Mouse (Mus musculus) induced T-regulatory cell, adult 2 months (primary cell): ENCODE measurements around the gene Nek5.
A peak's percentile ranks its signal among the peaks of the same experiment; 100 is the strongest.
"Not testable (repeated sequence)": the region's sequence is repeated elsewhere in the genome, so short reads cannot be mapped to it uniquely, and the experiment has no call there.

Source experiments
- DNase-seq: peaks from one replicate; pipeline ENCODE4 v3.0.0-alpha.2; 2012; ENCODE audit warnings: low read depth

Gene Nek5

DNA sequence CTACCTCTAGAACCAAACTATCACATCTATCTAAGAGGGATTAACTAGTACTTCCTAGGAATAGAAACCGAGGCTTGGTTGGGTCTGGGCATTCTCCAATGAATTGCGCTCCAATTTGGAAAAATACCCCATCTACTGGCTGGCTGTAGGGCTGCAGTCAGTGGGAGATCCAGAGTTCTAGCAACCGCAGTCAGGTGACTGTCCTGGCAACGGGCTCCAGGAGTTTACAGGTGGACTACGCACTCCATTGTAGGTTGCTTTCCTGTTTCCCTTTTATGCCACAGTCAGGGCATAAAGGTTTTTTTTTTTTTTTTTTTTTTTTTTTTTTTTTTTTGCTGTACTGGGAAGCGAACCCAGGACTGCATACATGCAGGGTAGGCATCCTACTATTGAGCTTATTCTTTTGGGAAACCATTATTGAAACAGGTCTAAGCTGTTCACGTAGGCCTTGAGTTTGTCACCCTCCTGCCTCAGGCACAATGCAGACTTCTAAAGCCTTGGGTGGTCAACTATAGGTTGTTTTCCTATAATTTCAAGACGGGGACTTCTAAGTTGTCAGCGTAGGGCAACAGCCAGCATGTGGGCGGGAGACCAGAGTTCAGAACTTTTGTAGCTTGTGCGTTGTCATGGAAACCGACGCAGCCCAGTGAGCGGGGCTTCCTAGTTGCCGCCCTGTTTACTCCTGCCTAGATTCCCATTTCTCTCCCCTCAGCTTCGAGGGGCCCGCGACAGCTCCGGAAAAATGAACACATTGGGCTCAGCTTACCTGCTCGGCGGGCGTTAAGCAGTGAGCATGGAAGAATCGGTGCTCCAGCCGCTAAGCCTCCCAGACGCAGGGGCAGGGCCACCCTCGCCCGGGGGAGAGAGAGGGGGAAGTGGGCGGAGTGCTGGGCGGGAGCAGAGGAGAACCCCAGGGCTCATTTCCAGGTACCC lies at the start of gene Nek5:
Gene Nek5, minus strand, starts transcription at position 834 of the 933 bp plus-strand sequence.
- DNase-seq = peak; percentile 68

DNA sequence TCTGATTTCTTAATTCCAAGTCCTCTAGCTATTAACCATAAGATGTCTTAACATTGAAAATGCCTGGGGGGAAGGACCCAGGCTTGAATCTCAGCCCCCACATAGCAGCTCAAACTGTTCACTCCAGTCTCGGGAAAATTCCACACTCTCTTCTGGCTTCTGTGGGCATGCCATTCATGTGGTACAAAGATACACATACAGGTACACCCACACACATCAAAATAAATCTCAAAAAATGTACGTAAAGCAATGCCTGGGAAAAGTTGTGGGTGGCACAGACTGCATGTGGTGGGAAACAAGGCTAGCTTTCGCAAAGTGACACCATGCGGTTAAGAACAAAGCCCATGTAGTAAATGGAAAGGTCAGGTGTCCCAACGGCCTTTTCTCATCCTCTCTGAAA lies 44.3 kb upstream of the Nek5 start:
- DNase-seq = no peak

DNA sequence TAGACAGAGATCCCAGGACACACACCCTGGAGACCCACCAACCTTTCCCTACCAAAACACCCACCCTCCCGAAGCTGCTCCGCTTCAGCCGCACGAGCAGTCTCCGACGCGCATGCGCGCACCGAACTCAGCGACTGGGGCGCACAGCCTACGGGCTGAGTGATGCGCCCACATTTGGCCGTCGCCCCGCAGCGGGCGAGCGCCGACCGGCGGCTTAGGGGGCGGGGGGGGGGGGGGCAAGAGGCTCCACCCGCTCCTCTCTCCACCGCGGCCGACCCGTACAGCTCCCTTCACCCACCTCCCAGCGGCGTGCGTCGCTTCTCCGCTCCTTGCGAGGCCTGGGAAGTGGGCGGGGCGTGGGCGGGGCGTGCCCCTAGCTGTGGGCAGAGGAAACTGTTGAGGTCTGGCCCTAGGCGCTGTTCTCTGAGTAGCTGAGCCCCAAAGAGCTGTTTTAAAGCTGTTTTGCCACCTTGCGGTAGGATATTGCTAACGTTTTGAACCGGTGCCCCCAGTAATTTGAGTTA lies 41.3 kb upstream of the Nek5 start, which contains the start of gene Nek3:
Gene Nek3, minus strand, starts transcription at position 356 of the 524 bp plus-strand sequence.
- peak; percentile 95 for DNase-seq

DNA sequence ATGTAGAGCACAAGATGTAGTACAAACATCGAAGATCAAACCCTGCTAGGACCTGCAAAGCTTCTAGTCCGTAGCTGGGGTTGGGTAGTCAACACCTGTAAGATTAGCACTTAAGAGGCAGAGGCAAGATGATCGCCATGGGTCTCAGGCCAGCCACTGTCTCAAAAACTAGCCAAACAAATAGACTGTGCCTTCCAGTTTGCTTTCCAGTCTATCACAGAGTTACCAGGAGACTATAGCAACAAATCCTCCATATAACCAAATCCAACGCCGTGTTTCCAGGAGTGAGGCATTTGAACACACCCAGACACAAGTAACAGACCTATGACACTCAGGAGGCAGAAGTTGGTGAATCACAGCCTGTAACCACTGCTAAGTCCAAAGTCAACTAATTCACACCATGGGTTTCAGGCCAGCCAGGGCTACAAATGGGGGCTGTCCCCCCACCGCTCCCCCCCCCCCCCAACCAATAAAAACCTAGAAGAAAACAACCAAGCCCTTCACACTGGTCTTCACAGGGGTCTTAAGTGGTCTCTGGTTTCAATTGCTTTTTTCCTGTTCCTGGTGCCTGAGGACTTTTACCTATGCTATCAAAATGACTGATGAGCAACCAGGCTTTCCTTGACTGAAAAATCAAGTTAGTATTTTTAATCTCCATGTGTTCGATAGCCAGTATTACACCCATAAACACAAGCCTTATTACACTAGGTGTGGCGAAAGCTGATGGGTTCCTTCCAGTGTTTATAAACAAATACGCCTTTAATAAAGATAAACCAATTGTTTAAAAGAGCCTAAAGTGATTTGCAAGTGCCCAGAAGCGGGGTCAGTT lies 40.6 kb upstream of the Nek5 start:
- DNase-seq = no peak

DNA sequence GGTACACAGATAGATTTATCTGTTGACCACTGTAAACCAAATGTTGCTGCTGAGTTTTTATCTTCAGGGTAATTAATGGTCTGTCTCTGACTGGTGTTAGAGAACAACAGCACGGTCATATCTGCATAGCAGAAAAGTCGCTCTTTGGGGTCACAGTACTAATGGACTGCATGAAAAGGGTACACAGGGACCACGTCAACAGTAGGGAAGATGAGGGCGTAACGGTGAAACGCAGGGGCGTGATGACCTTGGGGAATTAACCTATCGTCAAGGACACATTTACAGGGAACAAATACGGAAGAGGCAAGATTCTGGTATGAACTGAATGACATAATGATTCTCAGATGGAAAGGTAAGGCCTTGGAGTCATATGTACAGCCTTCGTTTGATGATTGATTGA lies 39.6 kb upstream of the Nek5 start:
- no peak for DNase-seq

DNA sequence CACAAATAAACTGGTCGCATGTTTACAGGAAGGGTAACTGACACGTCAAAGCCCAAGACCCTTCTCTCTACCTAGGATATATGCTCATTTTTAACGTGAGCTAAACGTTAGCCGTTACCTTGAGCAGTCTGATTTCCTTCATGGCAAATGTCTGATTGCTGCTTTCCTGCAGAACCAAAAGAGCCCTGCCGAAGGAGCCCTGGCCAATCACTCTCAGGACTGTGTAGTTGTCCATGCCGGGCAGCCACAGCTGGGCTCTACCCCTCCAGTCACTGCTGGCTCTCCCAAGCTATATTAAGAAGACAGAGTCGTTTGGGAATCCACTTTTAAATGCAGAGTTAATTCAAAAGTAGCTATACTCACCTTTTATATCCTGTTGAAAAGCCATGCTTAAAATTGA lies 37.4 kb upstream of the Nek5 start:
- no peak for DNase-seq

DNA sequence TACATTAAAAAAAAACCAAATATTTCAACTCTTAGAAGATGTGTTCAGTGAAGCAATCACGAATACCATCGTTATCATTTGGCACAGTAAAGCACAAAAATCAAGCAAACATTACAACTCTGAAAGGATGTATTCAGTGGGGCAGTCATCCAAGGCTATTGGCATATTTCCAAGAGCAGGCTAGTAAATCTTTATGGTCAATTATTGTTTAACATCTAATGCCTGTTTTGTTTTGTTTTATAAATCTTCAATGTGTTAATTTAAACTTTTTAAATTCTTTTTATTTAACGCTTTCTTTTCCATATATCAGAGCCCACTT lies 25.5 kb upstream of the Nek5 start:
- DNase-seq = no peak

DNA sequence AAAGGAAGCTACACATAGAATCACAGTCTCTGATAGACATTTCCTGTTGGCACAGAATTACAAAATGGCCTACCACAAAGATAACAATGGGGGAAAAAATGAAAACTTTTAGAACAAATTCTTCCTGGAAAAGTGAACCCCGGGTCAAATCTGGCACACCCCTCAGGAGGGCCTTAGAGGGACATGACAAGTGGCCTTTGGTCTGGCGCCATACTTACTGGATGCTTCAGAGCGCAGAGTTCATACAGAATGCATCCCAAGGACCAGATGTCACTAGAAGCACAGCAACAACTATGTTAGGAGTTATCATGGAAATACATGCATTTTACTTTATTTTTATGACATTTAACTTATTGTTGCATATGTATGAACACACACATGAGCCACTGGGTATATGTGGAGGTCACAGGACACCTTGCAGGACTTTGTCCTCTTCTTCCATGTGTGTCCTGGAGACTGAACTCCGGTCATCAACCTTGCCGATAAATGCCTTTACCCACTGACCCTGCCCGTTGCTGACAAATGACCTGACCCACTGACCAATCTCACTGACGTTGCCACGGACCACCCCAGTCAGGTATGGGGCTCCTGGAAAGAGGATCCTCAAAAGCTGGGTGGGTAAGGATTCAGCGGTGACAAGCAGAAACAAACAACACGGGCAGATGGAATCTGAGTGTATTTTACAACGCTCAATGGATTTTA lies 24.9 kb upstream of the Nek5 start:
- DNase-seq = no peak

DNA sequence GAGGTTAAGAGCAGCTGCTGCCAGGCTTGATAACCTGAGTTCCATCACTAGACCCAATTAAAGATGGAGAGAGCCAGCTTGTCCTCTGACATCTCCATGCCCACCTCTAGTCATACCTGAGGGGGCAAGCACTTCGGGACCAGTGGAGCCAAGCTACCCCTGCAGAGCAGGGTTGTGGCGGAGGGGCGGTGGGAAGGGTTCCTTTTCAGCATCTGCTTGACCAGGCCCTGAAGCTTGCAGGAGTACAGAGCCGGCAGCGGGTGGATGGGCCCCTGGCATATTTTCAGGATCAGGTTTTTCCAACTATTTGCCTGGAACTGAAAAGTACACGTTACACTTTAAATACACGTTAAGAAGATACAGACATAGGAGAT lies 23.5 kb upstream of the Nek5 start:
- no peak for DNase-seq

DNA sequence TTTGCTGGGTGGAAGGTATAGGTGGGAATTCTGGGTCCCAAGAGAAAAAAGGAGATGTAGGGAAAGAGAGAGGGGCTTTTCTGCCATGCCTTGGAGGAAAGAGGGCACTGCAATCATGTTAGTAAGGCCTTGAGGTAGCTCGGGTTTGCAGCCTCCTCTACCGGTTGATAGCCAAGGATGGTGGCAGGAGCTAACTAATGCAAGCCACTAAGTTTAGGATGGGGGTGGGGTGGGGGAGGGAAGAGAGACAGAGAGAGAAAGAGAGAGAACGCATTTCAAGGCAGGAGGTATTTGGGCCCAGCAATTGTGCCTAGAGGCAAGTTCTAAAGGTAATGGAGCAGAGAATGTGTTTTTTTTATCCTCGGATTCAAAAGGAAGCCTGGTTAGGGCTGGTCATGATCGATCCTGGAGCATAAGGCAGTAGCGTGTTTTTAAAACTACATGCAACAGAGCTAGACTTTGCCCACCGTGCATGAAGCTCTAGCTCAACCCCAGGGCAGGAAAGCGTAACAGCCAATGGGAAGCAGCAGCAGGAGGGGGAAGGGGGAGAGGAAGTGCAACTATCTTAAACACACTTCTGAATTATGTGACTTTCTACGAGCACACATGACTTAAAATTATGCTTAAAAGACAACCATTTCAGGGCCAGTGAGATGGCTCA lies 23.0 kb upstream of the Nek5 start:
- DNase-seq = no peak

DNA sequence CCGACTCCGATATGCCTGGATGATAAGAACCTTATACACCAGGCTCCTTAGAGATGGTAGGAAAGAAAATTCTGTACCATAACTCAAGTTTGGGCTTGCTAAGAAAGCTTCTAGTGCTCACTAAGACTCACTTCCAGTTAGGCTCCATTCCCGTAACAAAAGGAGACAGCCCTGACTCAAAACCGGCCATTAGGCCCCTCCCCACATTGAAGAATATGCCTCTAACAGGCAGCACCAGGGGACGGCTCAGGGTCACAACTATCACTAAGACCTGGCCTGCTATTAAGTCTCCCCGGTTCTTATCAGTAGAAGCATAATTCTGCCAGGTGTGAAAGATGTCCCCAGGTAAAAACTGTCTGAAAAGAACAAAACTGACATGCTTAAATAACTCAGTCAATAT lies 21.0 kb upstream of the Nek5 start:
- no peak for DNase-seq

DNA sequence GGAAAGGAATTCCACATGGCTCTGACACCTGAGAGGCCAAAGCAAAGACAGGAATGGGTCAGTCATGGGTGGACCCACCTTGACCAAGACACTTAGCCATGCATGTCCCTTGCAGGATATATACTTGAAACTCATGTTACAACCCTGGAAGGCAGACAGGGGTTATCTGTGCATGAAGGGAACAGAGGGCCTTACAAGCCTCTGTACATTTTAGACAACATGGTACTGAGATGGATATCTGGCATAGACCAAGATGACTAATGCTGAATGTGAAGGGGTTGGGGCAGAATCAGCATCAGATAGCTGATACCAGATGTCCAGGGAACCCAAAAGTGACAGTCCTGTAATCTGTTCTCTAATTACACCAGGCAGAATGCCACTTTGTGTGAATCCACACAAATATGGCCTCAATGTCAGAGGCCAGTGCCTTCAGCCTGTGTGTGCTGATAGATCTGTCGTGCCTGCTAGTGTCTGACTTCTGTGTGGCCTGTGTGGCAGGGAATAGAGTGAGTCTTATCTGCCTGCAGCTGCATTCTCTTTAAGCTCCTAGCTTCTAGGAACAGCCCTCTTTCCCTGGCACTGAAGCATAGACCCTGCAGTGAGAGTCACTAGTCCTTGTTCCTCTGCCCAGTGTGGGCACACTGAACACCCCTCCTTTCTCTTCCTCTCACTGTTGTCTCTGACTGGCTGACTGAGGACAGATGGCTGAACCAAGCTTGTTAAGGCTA lies 19.1 kb upstream of the Nek5 start:
- no peak for DNase-seq

DNA sequence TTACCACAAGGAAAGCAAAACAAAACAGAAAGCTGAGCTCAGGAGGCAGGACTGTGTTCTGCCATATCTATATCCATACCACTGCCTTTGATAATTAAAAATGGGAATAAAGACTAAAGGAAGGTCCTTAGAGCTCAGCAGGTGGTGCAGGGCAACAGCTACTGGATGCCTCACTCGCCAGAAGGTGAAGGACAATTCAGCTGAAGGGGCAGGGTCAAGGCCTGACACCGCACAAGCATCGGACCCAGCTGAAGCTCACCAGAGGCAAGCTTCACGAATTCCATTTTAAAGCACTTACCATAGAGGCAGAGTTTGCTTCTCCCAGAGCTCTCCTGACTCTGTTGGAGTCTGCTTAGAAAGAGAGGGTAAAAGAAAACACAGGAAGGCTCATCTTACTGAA lies 17.7 kb upstream of the Nek5 start:
- DNase-seq = no peak

DNA sequence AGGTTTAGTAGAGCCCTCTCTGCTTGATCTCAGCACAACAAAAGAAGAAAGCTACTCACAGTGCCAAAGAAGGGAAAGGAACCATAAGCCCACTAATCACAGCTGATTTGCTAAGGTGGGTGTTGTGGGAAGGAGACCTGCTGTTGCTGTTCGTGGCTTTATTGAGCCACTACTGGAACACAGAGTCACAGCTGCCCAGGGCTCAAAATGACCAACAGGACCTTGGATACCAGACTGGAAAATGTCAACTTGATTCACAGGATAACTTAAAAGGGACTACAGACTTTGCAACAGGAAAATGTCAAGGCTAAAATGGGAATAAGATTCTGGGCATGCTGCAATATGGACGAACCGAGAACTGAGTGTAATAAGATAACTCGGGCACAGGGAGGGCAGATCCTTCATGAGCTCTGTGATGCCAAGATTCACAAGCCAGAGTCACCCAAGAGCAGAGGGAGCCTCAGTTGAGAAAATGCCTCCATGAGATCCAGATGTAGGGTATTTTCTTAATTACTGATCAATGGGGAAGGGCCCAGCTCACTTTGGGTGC lies 17.1 kb upstream of the Nek5 start:
- no peak for DNase-seq

DNA sequence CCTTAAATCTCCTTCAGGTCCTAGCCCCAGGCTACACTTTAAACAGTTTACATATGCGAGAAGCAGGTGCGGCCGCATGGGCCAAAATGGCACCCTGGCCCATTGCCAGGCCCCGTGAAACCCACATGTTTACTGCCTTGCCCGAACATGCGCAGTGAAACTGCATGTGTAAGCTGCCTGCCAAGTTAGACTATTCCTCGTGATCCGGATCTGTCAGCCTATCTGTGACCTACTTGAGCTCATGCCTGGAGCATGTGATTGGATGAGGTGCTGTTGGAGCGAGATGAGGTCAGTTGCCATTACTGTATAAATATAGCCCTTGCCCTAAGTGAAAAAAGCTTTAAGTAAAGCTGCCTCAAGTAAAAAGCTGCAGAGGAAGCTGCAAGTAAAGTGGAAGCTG lies 11.6 kb upstream of the Nek5 start:
- DNase-seq = not testable (repeated sequence)

DNA sequence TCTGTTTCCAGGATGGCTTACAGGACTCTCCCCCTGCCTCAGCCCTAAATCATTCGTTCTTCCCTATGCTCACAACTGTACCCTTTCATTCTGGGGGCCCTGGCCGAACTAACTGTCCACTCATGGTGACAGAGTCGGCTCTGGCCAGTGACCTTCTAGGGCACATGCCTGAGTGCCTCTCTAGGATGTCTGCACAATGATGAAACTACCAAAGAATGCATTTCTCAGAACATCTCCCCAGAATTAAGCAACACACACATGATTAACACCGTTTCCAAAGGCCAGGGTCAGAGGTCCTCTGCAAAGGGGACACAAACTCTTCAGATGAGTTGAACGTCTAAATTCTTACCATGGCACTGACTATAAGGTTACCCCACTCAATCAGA lies 9.9 kb upstream of the Nek5 start:
- DNase-seq = no peak

DNA sequence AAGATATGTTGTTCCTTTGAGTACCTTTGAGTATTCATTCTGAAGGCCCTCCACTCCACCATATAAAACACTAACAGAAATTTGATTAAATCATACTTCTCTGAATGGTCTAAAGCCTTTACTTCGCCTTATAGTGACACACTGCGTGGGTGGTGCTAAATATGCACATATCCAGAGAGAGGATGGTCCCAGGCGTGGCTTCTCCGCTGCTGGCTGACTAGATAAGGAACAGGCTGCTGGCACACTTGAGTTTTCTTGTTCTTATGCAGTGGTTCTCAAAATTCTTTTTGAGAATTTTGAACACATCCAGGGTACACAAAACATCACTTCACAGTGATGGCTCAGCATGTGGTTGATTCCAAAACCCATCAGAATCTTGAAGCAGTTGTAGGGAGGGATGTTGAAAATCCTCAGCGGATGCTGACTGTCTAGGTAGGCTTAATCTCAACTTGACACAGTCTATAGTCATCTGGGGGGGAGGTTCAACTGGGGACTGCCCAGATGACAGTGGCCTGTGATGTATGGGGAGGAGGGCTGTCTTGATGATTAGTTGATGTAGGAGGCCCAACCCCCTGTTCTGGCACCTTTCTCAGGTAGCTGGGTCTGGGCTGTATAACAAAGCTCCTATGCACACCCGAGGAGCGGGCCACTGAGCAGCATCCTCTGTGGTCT lies 9.4 kb upstream of the Nek5 start:
- DNase-seq = no peak

DNA sequence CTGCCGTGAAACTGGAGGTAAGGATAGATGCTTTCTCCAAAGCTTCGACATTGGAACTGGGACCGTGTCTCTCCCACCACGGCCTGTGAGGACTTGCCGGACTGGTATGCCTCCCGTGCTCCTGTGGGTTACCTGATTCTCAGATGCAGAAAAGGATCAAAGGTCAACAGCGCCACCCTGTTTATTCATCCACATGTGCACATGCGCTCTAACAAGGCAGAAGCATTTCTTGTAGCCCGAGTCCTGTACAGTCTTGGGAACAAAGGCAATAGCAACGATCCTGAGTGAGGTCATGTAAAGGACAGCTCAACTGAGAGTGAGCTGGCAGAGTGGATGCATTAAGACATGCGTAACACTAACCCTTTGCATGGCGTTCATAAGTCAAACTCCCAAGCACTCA lies 7.2 kb upstream of the Nek5 start:
- DNase-seq = no peak

DNA sequence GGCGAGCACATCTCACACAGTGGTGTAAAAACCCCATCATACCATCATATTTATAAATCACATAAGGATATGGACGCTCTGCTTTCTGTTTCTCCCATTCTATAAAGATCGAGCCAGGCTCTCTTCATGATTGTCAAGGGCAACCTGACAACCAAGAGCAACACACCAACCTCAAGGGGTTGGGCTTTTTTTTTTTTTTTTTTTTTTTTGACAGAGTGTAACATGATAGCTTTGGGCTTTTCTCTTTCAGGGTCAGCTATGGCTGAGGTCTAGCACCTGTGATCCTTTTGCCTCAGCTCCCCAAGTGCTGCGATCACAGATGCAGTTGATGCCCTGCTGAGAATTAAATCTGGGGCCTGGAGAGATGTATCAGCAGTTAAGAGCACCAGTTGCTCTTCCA lies 17.8 kb downstream of the Nek5 start:
- DNase-seq = no peak

DNA sequence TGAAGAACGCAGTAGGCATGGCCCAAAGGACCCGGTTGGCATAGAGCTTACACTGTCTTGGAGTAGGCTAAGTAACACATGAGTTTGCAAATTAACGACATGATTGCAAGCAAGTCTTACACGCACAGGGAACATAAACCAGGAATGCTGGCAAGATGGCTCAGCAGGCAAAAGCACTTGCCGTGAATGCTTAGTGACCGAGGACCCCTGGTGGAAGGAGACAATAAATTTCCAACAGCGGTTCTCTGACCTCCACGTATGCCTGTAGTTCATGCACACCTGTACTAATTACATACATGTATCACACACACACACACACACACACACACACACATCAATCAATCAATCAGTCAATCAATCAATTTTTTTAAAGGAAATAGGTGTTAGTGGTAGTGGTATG lies 33.3 kb downstream of the Nek5 start:
- peak; percentile 4 for DNase-seq
